Mouse (Mus musculus): ENCODE results near the gene Zfp735.

The Zfp735 gene

DNA sequence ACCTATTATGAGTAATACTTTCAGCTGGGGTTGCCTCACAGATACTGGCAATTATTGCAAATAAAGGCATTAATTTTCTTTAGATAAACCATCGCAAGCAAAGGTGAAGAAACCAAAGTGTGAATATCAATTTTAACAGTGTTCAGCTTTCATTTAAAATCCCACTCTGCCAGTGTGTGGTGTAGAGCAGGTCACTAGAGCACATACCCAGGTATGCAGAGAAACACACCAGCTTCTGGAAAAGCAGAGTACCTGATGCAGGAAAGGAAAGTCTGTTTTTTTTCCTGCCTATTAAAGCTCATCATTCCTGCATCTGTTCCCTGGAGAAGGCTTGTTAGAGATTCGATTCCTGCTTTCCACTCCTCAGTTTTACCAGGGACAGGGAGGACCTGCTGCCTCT is at the start of gene Zfp735:
Gene Zfp735, plus strand, starts transcription at position 301 of the 400 bp plus-strand sequence.
- DNase-seq (ENCODE audit: low read depth, low spot score), result no peak

DNA sequence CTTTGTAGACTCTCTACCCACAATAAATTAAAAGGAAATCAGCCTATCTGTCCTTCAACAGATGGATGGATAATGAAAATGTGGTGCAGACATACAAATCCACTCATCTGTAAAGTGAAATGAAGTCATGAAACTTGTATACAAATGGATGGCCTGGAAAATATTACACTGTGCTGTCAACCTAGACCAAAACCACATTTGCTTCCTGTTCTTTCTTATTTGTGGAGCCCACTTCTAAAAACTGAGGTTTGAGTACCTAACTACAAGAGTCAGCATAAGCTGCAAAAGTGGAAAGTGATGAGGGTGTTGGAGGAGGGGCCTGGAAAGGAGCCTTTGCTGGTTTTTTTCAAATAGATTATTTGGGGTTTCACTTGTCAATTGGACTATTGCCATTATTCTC is 70.5 kb downstream of the Zfp735 start:
- DNase-seq (ENCODE audit: low read depth, low spot score), result no peak

Measured in telencephalon, adult 2 months (tissue).